In genomic region chr5:143993260-143993659, GRCm38 (mm10) we compare ENCODE assay signal across 30 mouse cellular contexts. TPM values are rescaled to one million over a fixed set of nuclear protein-coding genes. Genes with fewer than 3 reads are reported as not detected.
DNase-seq lines count a peak whose midpoint lies in the region; ATAC-seq and TF ChIP-seq lines count a peak whose summit lies in the region.
"Had no signal": no experiment of that assay in that cellular context is flagged by ENCODE, and none has a peak within 500 bp of the region (broad histone marks: within the 10 kb centered on the region; RNA-seq: fewer than 3 reads in every experiment).

No protein-coding gene starts in this region.

- intact Hi-C loops in heart, adult 2 months (cut with DNase I), result no loop called here

- WGBS in heart, postnatal 0 days, result 83% methylated on average over 8 of the region's 8 CpGs
- 88% methylated on average over 8 of the region's 8 CpGs for WGBS in heart, adult 2 months
- 61% methylated on average over 8 of the region's 8 CpGs for WGBS in lung, embryonic 15.5 days
- 83% methylated on average over 8 of the region's 8 CpGs for WGBS in stomach, embryonic 15.5 days

- no peaks in the 10 kb centered on the region for H3K9me3 ChIP-seq in heart, postnatal 0 days (replicated peaks; ENCODE audit: control insufficient read depth, low read length)
- H3K9me3 ChIP-seq in lung, embryonic 15.5 days, result no peaks in the 10 kb centered on the region
- H3K9me3 ChIP-seq in stomach, embryonic 15.5 days, result no peaks in the 10 kb centered on the region
- H3K9me3 ChIP-seq: hindbrain, embryonic 13.5 days; limb, embryonic 12.5 days; liver, embryonic 12.5 days; midbrain, embryonic 15.5 days; neural tube, embryonic 12.5 days had no signal

- H3K4me1 ChIP-seq in heart, postnatal 0 days (ENCODE audit: control insufficient read depth, insufficient read depth), result peaks cover 9% of the 10 kb centered on the region; the same call in 1 of the 2 replicates
- no peaks in the 10 kb centered on the region for H3K4me1 ChIP-seq in heart, adult 2 months (ENCODE audit: control insufficient read depth, insufficient read depth, low read length)
- peaks cover 24% of the 10 kb centered on the region for H3K4me1 ChIP-seq in lung, embryonic 15.5 days
- H3K4me1 ChIP-seq in stomach, embryonic 15.5 days, result no peaks in the 10 kb centered on the region
- H3K4me1 ChIP-seq: hindbrain, embryonic 13.5 days; limb, embryonic 12.5 days; liver, embryonic 12.5 days; midbrain, embryonic 15.5 days; neural tube, embryonic 12.5 days had no signal

- H3K27ac ChIP-seq in heart, postnatal 0 days (ENCODE audit: low read depth), result peak overlapping the region; percentile 55; the same call in 1 of the 2 replicates
- H3K27ac ChIP-seq in heart, adult 2 months, result no peak overlapping the region
- peak overlapping the region; percentile 60 for H3K27ac ChIP-seq in lung, embryonic 15.5 days
- H3K27ac ChIP-seq in stomach, embryonic 15.5 days, result peak overlapping the region; percentile 76
- H3K27ac ChIP-seq: hindbrain, embryonic 13.5 days; kidney, postnatal 0 days; limb, embryonic 12.5 days; liver, embryonic 12.5 days; macrophage; midbrain, embryonic 15.5 days; neural tube, embryonic 12.5 days had no signal

- no peak overlapping the region for H3K4me3 ChIP-seq in heart, postnatal 0 days (ENCODE audit: low read depth, low read length)
- H3K4me3 ChIP-seq in heart, adult 2 months, result no peak overlapping the region
- H3K4me3 ChIP-seq in lung, embryonic 15.5 days, result no peak overlapping the region
- no peak overlapping the region for H3K4me3 ChIP-seq in stomach, embryonic 15.5 days (replicated peaks)
- H3K4me3 ChIP-seq: hindbrain, embryonic 13.5 days; limb, embryonic 12.5 days; liver, embryonic 12.5 days; midbrain, embryonic 15.5 days; neural tube, embryonic 12.5 days had no signal

- peaks cover 80% of the 10 kb centered on the region for H3K36me3 ChIP-seq in heart, postnatal 0 days (replicated peaks; ENCODE audit: control insufficient read depth, insufficient read depth, low read length)
- no peaks in the 10 kb centered on the region; the same call in 1 of the 2 replicates for H3K36me3 ChIP-seq in heart, adult 2 months (ENCODE audit: control insufficient read depth, insufficient read depth, low read length)
- peaks cover 62% of the 10 kb centered on the region for H3K36me3 ChIP-seq in lung, embryonic 15.5 days
- H3K36me3 ChIP-seq in stomach, embryonic 15.5 days, result peaks cover 59% of the 10 kb centered on the region

- no peak overlapping the region for H3K9ac ChIP-seq in heart, postnatal 0 days (replicated peaks; ENCODE audit: low read depth, low read length)
- H3K9ac ChIP-seq in heart, adult 2 months (ENCODE audit: low read depth, low read length), result no peak overlapping the region
- H3K9ac ChIP-seq in lung, embryonic 15.5 days, result no peak overlapping the region
- no peak overlapping the region for H3K9ac ChIP-seq in stomach, embryonic 15.5 days
- H3K9ac ChIP-seq: forebrain, postnatal 0 days; hindbrain, embryonic 13.5 days; limb, embryonic 12.5 days; liver, embryonic 12.5 days; midbrain, embryonic 15.5 days; neural tube, embryonic 12.5 days had no signal

- no peak overlapping the region for H3K4me2 ChIP-seq in heart, postnatal 0 days (ENCODE audit: low read depth, low read length)
- H3K4me2 ChIP-seq in lung, embryonic 15.5 days, result peak overlapping the region; percentile 13; the same call in 1 of the 2 replicates
- H3K4me2 ChIP-seq in stomach, embryonic 15.5 days, result no peak overlapping the region
- H3K4me2 ChIP-seq: hindbrain, embryonic 13.5 days; limb, embryonic 12.5 days; liver, embryonic 12.5 days; midbrain, embryonic 15.5 days; neural tube, embryonic 12.5 days had no signal

- DNase-seq in adrenal gland, postnatal 10 days, result peak; percentile 42
- no peak for DNase-seq in adrenal gland, adult 8-10 months
- DNase-seq in heart, postnatal 0 days (ENCODE audit: low spot score), result no peak
- DNase-seq in heart, adult 2 months, result no peak
- no peak for DNase-seq in T-cell, adult 2 months (ENCODE audit: low spot score)
- no peak for DNase-seq in spleen, adult 18-20 months
- DNase-seq: cerebellum, adult 11-12 months; cerebellum, postnatal 10 days; forebrain, postnatal 0 days; gastrocnemius, postnatal 14 days; heart, adult 11 months; heart, postnatal 14 days; kidney, adult 2 months; right cerebral cortex, postnatal 25 days; thymus, adult 18-20 months; thymus, postnatal 36 days had no signal

- TF ChIP-seq CTCF in heart, postnatal 0 days (IDR thresholded peaks at IDR 0.05; ENCODE audit: low read depth), result no peak
- TF ChIP-seq CTCF in heart, adult 2 months (IDR thresholded peaks at IDR 0.05), result no peak

- TF ChIP-seq EP300 in heart, postnatal 0 days (IDR thresholded peaks at IDR 0.05; ENCODE audit: low read depth), result no peak
- TF ChIP-seq EP300 in heart, adult 2 months (IDR thresholded peaks at IDR 0.05; ENCODE audit: insufficient read depth, low read depth, low read length), result no peak

- no peak for TF ChIP-seq POLR2A in heart, adult 2 months (IDR thresholded peaks at IDR 0.05; ENCODE audit: insufficient read depth, low read depth, low read length)

- no peaks in the 10 kb centered on the region for H3K27me3 ChIP-seq in heart, postnatal 0 days (ENCODE audit: control insufficient read depth, insufficient read depth, low read length)
- no peaks in the 10 kb centered on the region for H3K27me3 ChIP-seq in heart, adult 2 months (ENCODE audit: control insufficient read depth, insufficient read depth, low read length)
- H3K27me3 ChIP-seq in lung, embryonic 15.5 days, result no peaks in the 10 kb centered on the region
- no peaks in the 10 kb centered on the region for H3K27me3 ChIP-seq in stomach, embryonic 15.5 days (replicated peaks)
- H3K27me3 ChIP-seq: hindbrain, embryonic 13.5 days; limb, embryonic 12.5 days; liver, embryonic 12.5 days; midbrain, embryonic 15.5 days; neural tube, embryonic 12.5 days had no signal

- no peak for ATAC-seq in heart, postnatal 0 days (ENCODE audit: insufficient read depth, low read depth)
- ATAC-seq in lung, embryonic 15.5 days (ENCODE audit: borderline replicate concordance, extremely low read depth, low FRiP score, low TSS enrichment), result no peak; the same call in 1 of the 2 replicates
- ATAC-seq in stomach, embryonic 15.5 days (ENCODE audit: insufficient read depth, low FRiP score, low read depth), result no peak
- ATAC-seq: CD4-positive, CD25-positive, alpha-beta regulatory T cell, adult 4 months; forebrain, postnatal 0 days; liver, embryonic 12.5 days; midbrain, embryonic 15.5 days had no signal

- H3K79me2 ChIP-seq in heart, adult 2 months (replicated peaks; ENCODE audit: control insufficient read depth, insufficient read depth, low read length), result no peaks in the 10 kb centered on the region

RNA-seq across cellular contexts. Expression of gene Ccz1, which starts 21.4 kb away (rescaled TPM):
- total RNA-seq in adrenal gland, postnatal 10 days (2021), result 10 to 100 TPM; 56.7 to 56.9 TPM
- 10 to 100 TPM; 56.5 to 60.7 (median 60.2) TPM for total RNA-seq in adrenal gland, adult 8-10 months (2022)
- total RNA-seq in heart, postnatal 0 days (2014; rRNA removed; ENCODE audit: low replicate concordance), result 33.7 and 34.0 TPM in 2 replicates
- polyA plus RNA-seq in heart, postnatal 0 days (2015; fragmentation: Nextera tagmentation; extraction: Ambion mirVana), result 43.3 and 44.2 TPM in 2 replicates
- total RNA-seq in heart, adult 2 months (2021), result 10 to 100 TPM; 25.0 to 29.6 TPM
- 9.3 and 16.7 TPM in 2 replicates for polyA plus RNA-seq in heart, adult 2 months (2012; rRNA removed)
- polyA plus RNA-seq in lung, embryonic 15.5 days (2015; fragmentation: Nextera tagmentation; extraction: Ambion mirVana), result 71.9 and 78.4 TPM in 2 replicates
- 68.4 and 76.6 TPM in 2 replicates for polyA plus RNA-seq in stomach, embryonic 15.5 days (2015; fragmentation: Nextera tagmentation; extraction: Ambion mirVana)

RNA-seq across cellular contexts. Expression of gene Ocm, which starts 33.2 kb away (rescaled TPM):
- not detected for total RNA-seq in adrenal gland, postnatal 10 days (2021)
- not detected for total RNA-seq in adrenal gland, adult 8-10 months (2022)
- total RNA-seq in heart, postnatal 0 days (2014; rRNA removed; ENCODE audit: low replicate concordance), result not detected in 2 replicates
- not detected in 2 replicates for polyA plus RNA-seq in heart, postnatal 0 days (2015; fragmentation: Nextera tagmentation; extraction: Ambion mirVana)
- not detected for total RNA-seq in heart, adult 2 months (2021)
- not detected in 2 replicates for polyA plus RNA-seq in heart, adult 2 months (2012; rRNA removed)
- not detected in 2 replicates for polyA plus RNA-seq in lung, embryonic 15.5 days (2015; fragmentation: Nextera tagmentation; extraction: Ambion mirVana)
- polyA plus RNA-seq in stomach, embryonic 15.5 days (2015; fragmentation: Nextera tagmentation; extraction: Ambion mirVana), result not detected in 2 replicates
- total RNA-seq: forebrain, postnatal 0 days; gastrocnemius, postnatal 14 days; heart, postnatal 14 days; layer of hippocampus, postnatal 25 days had no signal
- polyA plus RNA-seq: CD4-positive, CD25-positive, alpha-beta regulatory T cell, adult 4 months; embryonic facial prominence, embryonic 11.5 days; forebrain, embryonic 11.5 days; forebrain, postnatal 0 days; hindbrain, embryonic 13.5 days; kidney, adult 2 months; limb, embryonic 12.5 days; liver, embryonic 12.5 days; macrophage; midbrain, embryonic 15.5 days; spleen, adult 2 months had no signal
